In the genomic region with DNA sequence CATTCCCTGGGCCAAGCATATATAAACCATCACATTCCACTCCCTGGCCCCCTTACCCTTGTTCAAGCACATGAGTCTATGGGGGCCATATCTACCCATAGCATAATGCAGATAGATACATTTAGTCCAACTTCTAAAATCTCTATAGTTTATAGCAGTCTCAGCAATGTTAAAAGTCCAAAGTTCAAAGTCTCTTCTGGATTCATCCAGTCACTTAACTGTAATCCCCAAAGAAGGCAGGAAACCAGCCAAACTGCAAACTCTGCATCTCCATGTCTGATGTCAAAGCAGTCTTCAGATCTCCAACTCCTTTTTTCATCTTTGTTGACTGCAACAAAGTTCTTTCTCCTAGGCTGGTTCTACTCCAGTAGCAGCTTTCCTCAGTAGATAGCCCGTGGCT, we compare ENCODE assay signal across 14 mouse cellular contexts.
"Had no signal": no experiment of that assay in that cellular context is flagged by ENCODE, and none has a peak within 500 bp of the region (broad histone marks: within the 10 kb centered on the region; RNA-seq: fewer than 3 reads in every experiment).

No protein-coding gene starts in this region.

- H3K4me1 ChIP-seq: midbrain, embryonic 10.5 days; midbrain, embryonic 12.5 days; neural tube, embryonic 12.5 days had no signal

- H3K9ac ChIP-seq: lung, embryonic 14.5 days; midbrain, embryonic 12.5 days; neural tube, embryonic 12.5 days had no signal

- H3K36me3 ChIP-seq: midbrain, embryonic 10.5 days; midbrain, embryonic 12.5 days; neural tube, embryonic 12.5 days had no signal

- H3K4me2 ChIP-seq: lung, embryonic 14.5 days; midbrain, embryonic 12.5 days; neural tube, embryonic 12.5 days had no signal

- H3K27me3 ChIP-seq: midbrain, embryonic 12.5 days; neural tube, embryonic 12.5 days had no signal

- H3K4me3 ChIP-seq: midbrain, embryonic 10.5 days; midbrain, embryonic 12.5 days; neural tube, embryonic 12.5 days had no signal

- DNase-seq: lung, adult 18-20 months; lung, embryonic 14.5 days; lung, postnatal 10 days; lung, postnatal 4 days; midbrain, embryonic 14.5 days; right cerebral cortex, postnatal 25 days; right cerebral cortex, postnatal 4 days; spleen, adult 18-20 months; thymus, adult 18-20 months; thymus, postnatal 14 days; thymus, postnatal 36 days had no signal

- H3K9me3 ChIP-seq: midbrain, embryonic 10.5 days; midbrain, embryonic 12.5 days; neural tube, embryonic 12.5 days had no signal

- H3K27ac ChIP-seq: midbrain, embryonic 10.5 days; midbrain, embryonic 12.5 days; neural tube, embryonic 12.5 days had no signal
